Mouse (Mus musculus) thymus, postnatal 25 days (tissue): ENCODE measurements around the gene Pax3.

ENCODE experiments used
- DNase-seq: peaks from one replicate; pipeline ENCODE4 v3.0.0; 2022

The Pax3 gene

DNA sequence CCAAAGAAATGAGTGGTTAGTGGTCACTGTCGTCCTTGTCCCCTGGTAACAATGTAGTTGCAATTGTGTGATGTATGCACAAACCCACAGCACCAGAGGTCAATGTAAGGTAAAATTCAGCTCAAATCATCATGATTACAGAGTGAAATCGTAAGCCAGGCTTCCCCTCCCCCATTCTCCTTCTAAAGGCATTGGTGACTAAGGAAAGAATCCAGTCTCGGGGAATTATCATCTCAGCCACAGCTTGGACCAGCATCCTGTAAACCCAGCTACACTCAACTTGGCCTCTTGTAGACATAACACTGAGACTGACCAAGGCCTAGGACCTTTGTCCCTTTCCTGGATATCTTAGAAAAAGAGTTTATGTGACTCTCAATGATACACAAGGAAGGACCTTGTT is 28.1 kb downstream of the Pax3 start:
- no peak for DNase-seq

DNA sequence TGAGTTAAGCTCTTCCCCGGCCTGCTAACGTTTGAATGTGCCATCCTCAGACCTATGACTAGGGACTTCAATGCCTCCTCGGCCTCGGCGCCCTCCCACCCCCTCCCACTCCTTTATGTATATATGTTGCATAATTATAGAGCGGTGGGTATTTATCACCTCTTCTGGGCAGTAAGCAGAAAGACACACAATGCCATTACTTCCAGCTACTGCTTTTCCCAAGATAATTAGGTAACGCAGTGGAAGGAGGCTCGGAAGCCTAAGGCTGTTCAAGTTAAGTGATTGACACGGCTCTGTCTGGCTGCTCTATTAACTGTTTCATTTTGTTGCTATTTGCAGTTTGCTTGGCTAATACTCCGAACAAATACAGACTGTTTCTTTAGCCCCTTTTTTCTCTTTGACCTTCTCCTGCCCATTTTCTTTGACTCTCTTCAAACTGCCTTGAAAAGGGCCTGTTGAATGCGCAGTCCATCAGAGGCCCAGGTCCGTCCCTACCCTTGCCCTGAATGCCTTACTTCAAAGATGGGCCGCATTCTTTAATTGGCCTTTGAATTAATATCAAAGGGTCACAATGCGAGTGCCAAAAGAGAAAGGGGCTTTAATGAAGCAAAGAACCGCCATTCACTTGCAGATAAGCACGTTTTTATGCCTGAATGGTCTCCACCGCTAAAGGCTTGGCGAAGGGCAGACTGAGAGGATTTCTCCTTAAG is 29.2 kb downstream of the Pax3 start:
- no peak for DNase-seq

DNA sequence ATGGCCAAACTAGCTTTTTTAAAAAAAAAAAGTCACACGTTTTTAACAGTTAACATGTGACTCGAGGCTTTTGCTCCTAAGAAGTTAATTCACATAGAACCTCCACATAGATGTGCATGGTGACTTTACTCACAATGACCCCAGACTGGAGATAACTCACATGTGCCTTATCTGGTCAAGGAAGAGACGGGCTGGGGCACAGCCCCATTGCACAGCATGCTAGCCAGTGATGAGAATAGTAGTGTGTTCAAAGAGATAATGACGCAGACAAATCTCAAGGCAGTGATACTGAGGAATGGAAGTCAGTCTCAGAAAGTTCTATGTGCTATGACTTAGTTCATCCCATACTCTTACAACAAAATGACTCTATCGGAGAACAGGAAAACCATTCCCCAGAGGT is 35.2 kb downstream of the Pax3 start:
- no peak for DNase-seq

DNA sequence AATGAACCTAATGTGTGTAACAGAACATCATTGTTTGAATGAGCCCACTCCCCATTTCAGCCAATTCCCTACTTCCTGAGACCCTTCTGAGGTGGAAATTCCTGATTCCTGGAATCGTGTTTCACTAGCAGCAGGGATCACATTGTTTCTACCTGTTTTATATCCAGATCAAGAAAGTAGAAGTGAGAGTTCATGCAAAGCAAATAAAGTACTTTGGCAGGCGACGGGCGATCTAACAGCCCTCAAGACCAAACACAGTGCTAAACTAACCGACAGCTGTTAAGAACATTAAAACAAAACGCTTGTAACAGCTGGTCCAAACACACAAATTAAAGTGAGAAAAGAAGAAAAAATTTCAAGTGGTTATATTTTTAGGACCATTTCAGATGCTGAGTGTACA is 39.0 kb downstream of the Pax3 start:
- no peak for DNase-seq

DNA sequence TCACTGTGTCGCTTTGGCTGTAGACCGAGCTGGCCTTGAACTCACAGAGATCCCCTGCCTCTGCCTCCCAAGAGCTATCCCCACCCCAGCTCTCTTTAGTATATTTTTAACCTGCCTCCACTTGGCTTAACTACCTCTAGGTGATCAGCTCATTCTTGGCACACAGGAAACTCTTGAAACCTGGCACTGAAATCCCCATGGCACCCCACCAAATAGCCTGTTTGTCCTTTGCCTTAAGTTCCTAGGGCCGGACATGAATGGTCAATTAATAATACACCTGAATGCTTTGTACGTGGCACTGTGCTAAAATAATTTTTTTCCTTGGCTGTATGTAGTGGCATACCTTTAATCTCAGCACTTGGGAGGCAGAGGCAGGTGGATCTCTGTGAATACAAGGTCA is 41.1 kb downstream of the Pax3 start:
- DNase-seq, result no peak

DNA sequence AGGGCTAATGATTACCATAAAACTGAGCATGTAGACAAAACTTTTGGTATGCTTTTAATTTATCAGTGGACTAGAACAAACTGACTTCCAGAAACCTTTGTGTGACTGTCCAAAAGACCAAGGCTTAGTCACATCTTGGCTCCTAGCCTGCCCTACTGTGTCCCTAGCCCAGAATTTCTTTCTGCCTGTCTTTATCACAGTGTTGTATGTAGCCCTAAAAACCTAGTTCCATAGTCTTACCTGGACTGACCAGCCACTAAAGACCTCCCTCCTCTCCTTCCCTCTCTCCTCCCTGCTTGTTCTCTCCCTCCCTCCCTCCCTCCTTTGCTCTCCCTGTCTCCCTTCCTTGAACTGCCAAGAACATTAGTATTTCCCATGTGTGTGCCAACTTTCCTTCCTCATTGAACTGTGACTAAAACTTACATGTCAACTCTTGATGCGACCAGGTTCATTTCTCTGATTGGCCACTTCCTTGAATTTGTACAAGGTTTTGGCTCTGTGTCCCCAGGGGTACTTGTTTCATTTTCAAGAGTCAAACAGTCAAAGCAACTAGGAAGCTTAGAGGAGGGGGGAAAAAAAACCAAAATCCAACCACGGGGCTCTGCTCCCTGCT is 48.8 kb downstream of the Pax3 start:
- DNase-seq, result no peak

DNA sequence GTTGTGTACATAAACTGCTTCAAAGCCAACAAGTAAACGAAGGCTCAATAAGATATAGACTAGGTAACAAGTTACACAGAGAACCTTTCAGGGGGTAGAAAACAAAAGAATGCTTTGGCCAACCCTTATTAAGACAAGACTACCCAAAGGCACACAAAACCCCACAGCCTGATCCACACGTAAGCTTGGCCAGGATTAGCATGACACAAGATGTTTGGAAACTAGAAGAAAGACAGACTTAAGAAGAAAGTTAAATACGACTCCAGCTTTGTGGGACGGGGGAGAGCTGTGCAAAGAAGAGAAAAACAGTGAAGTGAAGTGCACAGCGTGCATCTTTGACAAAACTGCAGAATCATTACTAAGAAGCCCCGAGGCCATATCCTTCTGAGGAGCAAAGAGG is 53.5 kb downstream of the Pax3 start:
- no peak for DNase-seq

DNA sequence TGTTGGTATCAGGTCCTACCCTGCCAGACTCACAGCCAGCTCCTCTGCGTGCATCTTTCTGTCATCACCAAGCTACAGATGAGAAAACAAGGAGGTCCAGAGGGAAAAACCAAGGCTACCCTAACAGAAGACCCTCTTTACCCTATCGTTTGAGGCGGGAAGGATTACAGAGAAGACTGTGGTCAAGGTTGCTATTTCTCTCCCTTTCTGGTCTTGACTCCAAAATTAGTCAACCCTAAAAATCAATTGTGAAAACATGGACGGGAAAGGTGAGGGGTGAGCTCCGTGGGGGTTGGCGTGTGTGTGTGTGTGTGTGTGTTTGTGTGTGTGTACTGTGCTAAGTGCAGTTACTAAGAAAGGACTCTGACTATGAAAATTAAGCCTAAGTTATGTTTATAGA is 54.0 kb downstream of the Pax3 start:
- DNase-seq, result no peak

DNA sequence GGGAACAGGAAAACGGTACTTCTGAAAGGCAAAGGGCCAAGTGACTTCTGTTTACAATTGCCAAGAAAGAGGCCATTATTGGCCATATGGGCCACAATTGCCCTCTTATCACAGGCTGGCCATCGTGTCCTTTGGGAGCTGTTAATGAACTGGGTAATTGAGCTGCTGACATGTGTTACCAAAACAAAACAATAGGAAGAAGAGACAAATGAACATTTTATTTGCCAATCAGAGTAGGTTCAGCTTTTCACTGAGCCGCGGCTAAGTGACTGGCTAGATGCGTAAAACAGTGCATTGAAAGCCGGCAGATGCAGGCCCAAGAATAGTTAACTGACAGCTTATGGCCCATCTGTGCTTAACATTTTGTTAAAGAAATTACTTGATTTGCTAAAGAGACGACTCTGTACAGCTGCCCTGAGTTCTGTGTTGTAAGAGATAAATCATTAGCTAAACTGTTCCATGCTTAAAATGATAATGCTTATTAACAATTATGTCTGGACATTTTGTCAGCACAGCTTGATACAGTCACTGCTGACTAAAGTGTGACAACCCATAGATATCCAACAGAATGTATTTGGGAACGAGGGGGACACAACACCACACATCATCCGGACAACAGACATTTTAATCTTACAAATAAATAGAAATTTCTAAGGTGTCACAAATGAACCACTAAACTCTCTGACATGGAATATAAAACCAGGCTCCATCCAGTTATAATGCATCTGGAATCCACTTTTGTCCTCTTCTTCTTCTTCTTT is 55.0 kb downstream of the Pax3 start:
- DNase-seq, result no peak

DNA sequence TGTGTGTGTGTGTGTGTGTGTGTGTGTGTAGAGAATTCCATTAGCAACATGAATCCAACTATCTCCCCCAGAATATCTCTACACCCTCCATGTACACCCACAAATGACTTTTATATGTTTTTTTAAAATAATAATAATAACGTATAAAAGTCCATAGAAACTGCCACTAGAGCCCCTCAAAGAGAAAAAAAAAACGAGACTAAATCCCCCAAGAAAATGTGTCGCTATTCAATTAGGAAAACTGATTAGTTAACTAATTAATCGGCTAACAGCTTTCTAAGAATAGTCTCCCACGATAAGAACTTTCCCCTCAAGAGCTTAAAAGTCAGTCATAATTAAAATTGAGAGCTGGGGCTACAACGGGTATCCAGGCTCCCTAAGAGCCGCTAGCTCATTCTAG is 55.6 kb downstream of the Pax3 start:
- no peak for DNase-seq

DNA sequence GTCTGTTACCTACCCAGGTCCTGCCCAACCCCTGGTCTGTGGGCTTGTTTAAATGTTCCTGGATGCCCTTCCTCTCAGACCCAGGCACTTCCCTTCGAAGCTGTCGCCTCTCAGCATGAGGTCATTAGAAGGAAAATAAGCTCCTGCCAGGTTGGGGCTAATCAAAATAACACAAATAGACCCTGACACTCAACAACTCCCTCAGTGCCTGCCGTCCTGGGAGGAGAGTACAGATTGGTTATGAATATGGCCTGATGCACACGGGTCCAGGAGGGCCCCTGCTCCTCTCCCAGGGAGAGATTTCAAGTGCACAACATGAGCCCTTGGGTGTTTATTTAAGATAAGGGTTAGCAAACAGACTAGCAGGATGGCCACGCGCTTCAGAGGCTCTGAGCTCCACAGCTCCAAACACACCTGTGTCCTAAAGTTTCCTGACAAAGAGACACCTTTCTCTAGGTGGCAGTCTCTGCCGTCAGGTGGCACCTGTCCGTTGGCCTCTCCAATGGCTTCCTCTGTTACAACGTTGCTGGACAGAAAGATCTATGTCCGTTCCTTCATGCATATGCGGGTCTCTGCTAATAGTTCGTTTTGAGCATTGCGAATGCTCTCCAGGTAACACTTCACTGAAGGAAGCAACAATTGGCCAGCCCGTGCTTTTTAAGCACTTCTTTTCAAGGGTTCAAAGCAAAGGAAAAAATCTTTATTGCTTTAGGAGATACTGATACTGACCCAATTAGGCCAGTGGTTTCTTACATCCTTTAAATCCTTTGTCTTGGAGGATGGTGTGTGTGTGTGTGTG is 56.2 kb downstream of the Pax3 start:
- DNase-seq, result no peak

DNA sequence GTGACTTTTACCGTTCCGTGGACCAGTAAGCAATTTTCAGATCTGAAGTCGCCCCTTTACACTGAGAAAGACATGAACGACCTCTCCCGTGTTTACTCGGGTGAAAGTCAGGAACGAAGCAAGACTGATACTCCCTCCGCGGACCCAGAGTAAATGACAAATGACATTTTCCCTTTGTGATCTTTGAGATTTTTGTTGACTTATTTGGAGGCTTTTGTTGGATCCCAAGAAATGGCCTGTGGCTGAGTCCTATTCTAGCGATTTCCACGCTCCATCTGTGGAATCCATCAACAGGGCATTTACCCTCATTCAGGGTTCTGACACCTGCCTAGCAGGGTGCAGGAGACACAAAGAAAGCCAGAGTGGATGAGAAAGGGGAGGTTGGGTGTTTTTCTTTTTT is 57.6 kb downstream of the Pax3 start:
- DNase-seq, result no peak

DNA sequence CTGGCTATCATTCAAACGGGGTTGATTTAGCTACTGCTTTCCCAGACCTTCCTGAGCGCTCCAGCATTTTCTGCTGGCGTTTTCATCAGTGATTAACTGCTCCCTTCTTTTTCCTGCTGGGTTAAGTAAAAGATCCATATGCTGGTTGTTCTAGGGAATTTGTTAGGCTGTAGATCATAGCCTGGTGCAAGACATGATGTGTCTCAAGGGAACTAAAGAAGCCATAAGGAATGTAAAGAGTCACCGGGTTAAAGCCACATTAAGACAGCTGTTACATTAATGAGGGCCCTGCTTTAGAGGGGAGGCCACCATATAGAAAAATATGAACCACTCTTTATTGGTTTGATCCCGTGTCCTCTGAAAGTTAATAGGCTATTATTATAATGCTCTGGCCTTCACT is 67.7 kb downstream of the Pax3 start:
- DNase-seq, result no peak

DNA sequence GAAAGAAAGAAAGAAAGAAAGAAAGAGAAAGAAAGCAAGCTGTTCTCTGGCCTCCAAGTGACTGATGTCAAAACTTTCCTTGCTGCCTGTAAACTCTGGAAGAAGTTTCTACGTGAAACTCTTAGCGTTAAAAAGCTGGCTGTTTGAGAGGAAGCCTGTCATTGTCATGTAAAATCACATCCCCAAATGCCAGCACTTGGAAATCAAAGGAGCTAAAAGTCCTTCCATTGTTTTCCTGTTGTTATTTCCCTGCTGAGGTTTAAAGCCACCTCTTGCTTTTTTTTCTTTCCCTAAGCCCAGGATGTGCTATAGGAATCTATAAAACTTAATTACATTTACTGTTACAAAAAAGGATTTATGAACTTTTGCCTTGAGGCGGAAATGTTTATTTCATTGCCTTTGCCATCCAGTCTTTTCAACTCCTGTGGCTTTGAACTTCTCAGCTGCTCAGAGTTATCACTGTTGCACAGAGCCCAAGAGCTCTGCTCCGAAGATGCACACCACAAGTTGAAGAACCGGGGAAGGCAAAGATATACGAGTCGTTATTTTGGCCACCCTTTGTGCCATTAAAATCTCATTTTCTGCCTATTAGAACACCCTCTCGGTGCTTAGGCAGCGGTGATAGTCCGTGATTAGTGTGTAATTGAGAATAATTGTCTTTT is 76.9 kb downstream of the Pax3 start:
- DNase-seq, result no peak

DNA sequence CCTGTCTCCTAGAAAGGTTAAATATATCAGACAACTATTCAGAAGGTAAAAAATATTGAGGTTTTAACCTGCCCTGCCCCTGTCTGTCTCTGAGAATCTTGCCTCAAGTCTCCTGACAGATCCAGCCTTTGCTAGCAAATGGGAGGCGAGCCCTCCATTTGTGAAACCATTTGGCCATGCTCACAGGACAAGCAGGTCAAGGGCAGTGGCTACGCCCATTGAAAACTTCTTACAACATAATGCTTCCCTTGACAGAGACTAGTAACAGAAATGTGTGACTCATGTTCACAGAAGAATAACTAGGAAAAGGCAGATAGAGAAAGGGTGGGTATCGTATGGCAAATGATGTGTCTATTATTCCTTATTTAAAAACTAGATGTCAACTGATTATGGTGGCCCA is 80.9 kb downstream of the Pax3 start:
- DNase-seq, result no peak

DNA sequence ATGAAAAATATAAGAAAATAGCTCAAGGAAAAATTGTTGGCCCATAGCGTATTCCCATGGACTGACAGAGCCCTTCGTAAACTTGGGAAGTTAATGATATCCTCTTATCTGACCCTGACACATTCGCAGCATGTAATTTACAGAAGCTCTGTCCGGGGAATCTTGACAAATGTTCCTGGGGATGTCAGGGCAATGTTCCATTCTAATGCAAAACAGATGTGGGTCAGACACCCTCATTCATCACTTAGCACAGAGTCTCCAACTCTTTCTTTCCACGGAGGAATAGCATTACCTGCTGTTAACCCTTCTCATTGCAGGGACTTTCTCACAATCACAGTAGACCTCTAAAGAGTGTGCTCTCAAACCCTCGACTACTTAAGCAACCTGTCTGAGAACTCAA is 86.6 kb downstream of the Pax3 start:
- no peak for DNase-seq

DNA sequence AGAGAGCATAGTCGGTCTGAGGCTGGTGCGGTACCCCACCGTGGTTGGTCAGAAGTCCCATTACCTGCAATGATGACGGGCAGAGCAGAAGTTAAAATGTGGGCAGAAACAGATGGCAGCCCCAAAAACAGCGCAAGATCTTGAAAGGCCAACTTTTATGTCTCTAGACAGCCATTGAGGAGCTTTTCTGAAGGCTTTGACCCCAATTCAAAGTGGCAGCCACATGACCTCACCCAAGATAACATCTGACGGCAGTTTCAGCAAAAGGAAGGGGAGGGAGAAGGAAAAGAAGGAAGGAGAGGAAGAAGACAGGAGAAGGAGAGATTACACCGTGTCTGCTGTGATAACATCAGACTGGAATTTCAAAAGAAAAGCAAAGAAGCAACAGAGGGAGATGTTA is 93.4 kb downstream of the Pax3 start:
- no peak for DNase-seq

DNA sequence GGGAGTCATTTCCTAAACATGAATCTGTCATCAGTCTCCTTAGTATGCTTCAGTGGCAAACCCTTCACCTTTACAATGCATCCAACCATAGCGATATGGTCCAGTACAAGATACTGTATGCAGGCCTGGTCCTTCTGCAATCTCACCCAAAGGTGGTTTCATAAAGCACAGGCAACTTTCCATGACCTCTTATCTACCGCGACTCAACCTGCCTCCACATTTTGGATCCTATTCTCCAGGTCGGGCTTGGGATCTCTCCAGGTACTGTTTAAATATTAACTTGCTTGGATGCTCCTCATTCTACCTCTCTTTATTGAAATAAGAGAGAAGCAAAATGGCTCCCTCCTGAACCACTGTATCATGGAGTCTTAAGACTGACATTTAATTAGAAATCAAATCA is 103.3 kb downstream of the Pax3 start:
- no peak for DNase-seq

DNA sequence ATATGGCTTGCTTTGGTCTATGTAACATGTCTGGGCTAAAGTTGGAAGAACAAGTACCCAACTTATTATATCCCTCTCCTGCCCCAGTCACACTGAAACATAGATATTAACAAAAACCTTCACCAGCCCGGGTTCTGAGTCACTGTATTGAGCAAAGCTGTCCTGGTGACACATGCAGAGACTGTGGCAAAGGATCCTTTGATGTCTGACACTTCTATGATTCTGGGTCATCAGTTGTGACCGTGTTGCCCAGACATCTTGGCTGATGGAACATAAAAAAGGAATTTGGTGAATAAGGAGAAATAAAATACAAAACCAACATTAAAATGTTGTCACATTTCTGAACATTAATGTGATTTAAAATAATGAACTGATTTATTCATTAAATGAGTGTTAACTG is 108.3 kb downstream of the Pax3 start:
- no peak for DNase-seq

DNA sequence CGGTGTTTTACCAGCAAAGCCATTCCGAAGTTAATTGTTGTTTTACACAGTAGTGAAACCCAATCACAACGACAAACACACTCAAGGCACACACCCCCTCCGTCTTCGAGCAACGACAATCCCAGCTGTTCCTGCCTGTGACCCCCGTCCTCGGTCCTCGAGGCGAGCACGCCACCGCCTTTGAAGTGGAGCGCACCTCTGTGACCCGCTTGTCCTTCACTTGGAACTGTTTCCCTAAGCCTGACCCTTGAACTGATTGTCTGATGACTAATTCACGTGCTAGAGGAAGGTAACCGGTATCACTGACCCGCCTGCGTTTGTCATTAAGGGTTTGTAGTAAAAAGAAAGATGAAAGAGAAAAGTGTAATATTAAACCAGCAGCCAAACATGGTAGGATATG is 115.2 kb downstream of the Pax3 start:
- no peak for DNase-seq

DNA sequence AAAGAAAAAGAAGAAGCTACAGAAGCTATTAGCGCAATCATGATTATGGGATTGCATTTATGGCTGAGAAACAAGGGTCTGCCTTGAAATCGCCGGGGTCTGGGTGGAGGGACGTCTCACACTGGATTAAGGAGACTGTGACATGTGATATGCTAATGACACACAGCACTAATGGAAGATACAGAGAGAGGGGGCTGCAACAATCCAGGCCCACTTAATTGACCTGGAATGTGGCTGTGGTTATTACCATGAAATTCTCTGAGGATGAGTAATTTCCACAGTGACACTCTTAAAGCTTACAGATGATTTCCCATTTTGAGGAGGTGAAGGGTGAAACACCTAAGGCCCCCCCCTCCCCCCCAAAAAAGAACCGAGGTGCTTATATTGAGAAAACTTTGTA is 136.1 kb downstream of the Pax3 start:
- no peak for DNase-seq

DNA sequence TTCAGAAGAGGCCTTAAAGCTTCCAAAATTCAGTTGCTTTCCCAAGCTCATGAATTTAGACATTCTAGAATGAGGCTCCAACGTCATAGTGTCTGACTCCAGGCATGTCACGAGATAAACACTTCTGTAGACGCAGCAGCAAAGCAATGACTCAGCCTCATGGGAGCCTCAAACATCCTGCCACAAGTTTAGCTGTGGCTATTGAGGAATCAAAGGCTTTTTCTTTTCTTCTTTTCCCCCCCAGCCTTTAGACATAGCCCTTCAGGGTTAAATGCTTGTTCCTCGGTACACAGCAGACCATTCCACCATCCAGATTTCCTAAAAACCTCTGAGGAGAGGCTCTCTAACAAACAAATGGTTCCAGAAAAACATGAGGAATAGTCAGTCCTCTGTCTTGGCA is 139.0 kb downstream of the Pax3 start:
- no peak for DNase-seq

DNA sequence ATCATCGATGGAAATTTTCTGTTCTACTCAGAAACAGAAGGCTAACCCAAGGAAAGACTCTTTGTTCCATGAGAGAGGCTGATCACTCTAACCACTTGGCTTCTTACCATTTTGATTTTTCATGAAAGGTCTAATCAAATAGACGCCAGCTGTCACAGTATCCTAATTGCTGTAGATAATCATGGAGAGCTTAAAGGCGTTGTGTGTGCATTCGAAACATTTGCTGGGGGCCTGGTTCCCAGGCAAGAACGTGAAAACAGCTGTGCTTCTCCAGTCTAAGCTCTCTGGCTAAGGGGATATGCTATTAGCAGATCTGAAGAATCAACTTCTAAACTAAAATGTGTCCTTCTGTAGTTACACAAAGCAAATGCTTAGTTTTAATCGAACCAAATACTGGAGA is 143.3 kb downstream of the Pax3 start:
- no peak for DNase-seq
